In genomic region chr16:95242114-95242513, GRCm38 (mm10) we compare ENCODE assay signal across 15 mouse cellular contexts. TPM values are rescaled to one million over a fixed set of nuclear protein-coding genes. Genes with fewer than 3 reads are reported as not detected.
DNase-seq lines count a peak whose midpoint lies in the region; ATAC-seq and TF ChIP-seq lines count a peak whose summit lies in the region.
"Had no signal": no experiment of that assay in that cellular context is flagged by ENCODE, and none has a peak within 500 bp of the region (broad histone marks: within the 10 kb centered on the region; RNA-seq: fewer than 3 reads in every experiment).

No protein-coding gene starts in this region.

- ATAC-seq in heart, embryonic 13.5 days (ENCODE audit: extremely low read depth, insufficient number of reproducible peaks, low FRiP score, low TSS enrichment), result no peak
- peak; percentile 7 for ATAC-seq in lung, postnatal 0 days
- ATAC-seq in kidney, embryonic 16.5 days (ENCODE audit: low FRiP score, low TSS enrichment), result no peak
- no peak for ATAC-seq in hindbrain, embryonic 12.5 days (ENCODE audit: low FRiP score)
- ATAC-seq: hindbrain, postnatal 0 days; midbrain, embryonic 15.5 days had no signal

- no peak overlapping the region for H3K9ac ChIP-seq in heart, embryonic 13.5 days
- H3K9ac ChIP-seq in lung, postnatal 0 days (replicated peaks; ENCODE audit: low read depth), result no peak overlapping the region
- H3K9ac ChIP-seq in kidney, embryonic 16.5 days (replicated peaks; ENCODE audit: low read length), result no peak overlapping the region
- no peak overlapping the region for H3K9ac ChIP-seq in hindbrain, embryonic 12.5 days
- H3K9ac ChIP-seq: midbrain, embryonic 15.5 days had no signal

- H3K4me2 ChIP-seq in heart, embryonic 13.5 days, result no peak overlapping the region
- H3K4me2 ChIP-seq in lung, postnatal 0 days (replicated peaks; ENCODE audit: low read depth, low read length), result no peak overlapping the region
- H3K4me2 ChIP-seq in kidney, embryonic 16.5 days (replicated peaks; ENCODE audit: low read depth, low read length), result no peak overlapping the region
- H3K4me2 ChIP-seq in hindbrain, embryonic 12.5 days (replicated peaks), result no peak overlapping the region
- H3K4me2 ChIP-seq: heart, embryonic 11.5 days; liver, embryonic 11.5 days; midbrain, embryonic 15.5 days had no signal

- H3K27me3 ChIP-seq in heart, embryonic 13.5 days (replicated peaks), result no peaks in the 10 kb centered on the region
- no peaks in the 10 kb centered on the region for H3K27me3 ChIP-seq in lung, postnatal 0 days (replicated peaks; ENCODE audit: insufficient read depth, low read length)
- no peaks in the 10 kb centered on the region; the same call in 1 of the 2 replicates for H3K27me3 ChIP-seq in kidney, embryonic 16.5 days (ENCODE audit: insufficient read depth, low read length)
- H3K27me3 ChIP-seq in hindbrain, embryonic 12.5 days, result no peaks in the 10 kb centered on the region
- H3K27me3 ChIP-seq: midbrain, embryonic 15.5 days had no signal

- peaks cover 58% of the 10 kb centered on the region for H3K4me1 ChIP-seq in heart, embryonic 13.5 days
- peaks cover 11% of the 10 kb centered on the region for H3K4me1 ChIP-seq in lung, postnatal 0 days (ENCODE audit: insufficient read depth, low read depth, low read length)
- H3K4me1 ChIP-seq in kidney, embryonic 16.5 days (ENCODE audit: insufficient read depth, low read length), result peaks cover 13% of the 10 kb centered on the region
- H3K4me1 ChIP-seq in hindbrain, embryonic 12.5 days, result 0 out of 2 replicates have a peak, but pooled peaks cover 2% of the 10 kb centered on the region
- H3K4me1 ChIP-seq: midbrain, embryonic 15.5 days had no signal

- DNase-seq in heart, postnatal 4 days, result no peak
- no peak for DNase-seq in lung, postnatal 0 days (ENCODE audit: low spot score)
- DNase-seq in lung, postnatal 4 days, result no peak
- no peak for DNase-seq in urinary bladder, postnatal 14 days (ENCODE audit: low spot score)
- DNase-seq in cerebellum, adult 11 months, result no peak
- DNase-seq: adrenal gland, postnatal 10 days; thymus, postnatal 14 days had no signal

- H3K27ac ChIP-seq in heart, embryonic 13.5 days (replicated peaks), result peak overlapping the region; percentile 65
- peak overlapping the region; percentile 88 for H3K27ac ChIP-seq in lung, postnatal 0 days (ENCODE audit: low read length)
- peak overlapping the region; percentile 64 for H3K27ac ChIP-seq in kidney, embryonic 16.5 days (ENCODE audit: low read length)
- H3K27ac ChIP-seq in hindbrain, embryonic 12.5 days, result no peak overlapping the region
- H3K27ac ChIP-seq: gastrocnemius, adult 2 months; hindbrain, postnatal 0 days; midbrain, embryonic 15.5 days had no signal

- no peaks in the 10 kb centered on the region for H3K9me3 ChIP-seq in heart, embryonic 13.5 days
- no peaks in the 10 kb centered on the region for H3K9me3 ChIP-seq in lung, postnatal 0 days (ENCODE audit: low read length)
- no peaks in the 10 kb centered on the region for H3K9me3 ChIP-seq in kidney, embryonic 16.5 days (ENCODE audit: low read length)
- H3K9me3 ChIP-seq in hindbrain, embryonic 12.5 days (replicated peaks), result no peaks in the 10 kb centered on the region
- H3K9me3 ChIP-seq: midbrain, embryonic 15.5 days had no signal

- no peaks in the 10 kb centered on the region for H3K36me3 ChIP-seq in heart, embryonic 13.5 days
- H3K36me3 ChIP-seq in lung, postnatal 0 days (ENCODE audit: insufficient read depth, low read length), result no peaks in the 10 kb centered on the region
- no peaks in the 10 kb centered on the region for H3K36me3 ChIP-seq in kidney, embryonic 16.5 days (ENCODE audit: insufficient read depth, low read length)
- H3K36me3 ChIP-seq in hindbrain, embryonic 12.5 days, result no peaks in the 10 kb centered on the region
- H3K36me3 ChIP-seq: midbrain, embryonic 15.5 days had no signal

- TF ChIP-seq CTCF in lung, postnatal 0 days (IDR thresholded peaks at IDR 0.05), result no peak

- 64% methylated on average over 4 of the region's 4 CpGs for WGBS in heart, embryonic 13.5 days
- WGBS in lung, postnatal 0 days, result 48% methylated on average over 4 of the region's 4 CpGs
- WGBS in kidney, embryonic 16.5 days, result 80% methylated on average over 4 of the region's 4 CpGs
- WGBS in hindbrain, embryonic 12.5 days, result 90% methylated on average over 4 of the region's 4 CpGs

- H3K4me3 ChIP-seq in heart, embryonic 13.5 days, result no peak overlapping the region
- no peak overlapping the region for H3K4me3 ChIP-seq in lung, postnatal 0 days (ENCODE audit: low read depth, low read length)
- H3K4me3 ChIP-seq in kidney, embryonic 16.5 days (ENCODE audit: low read length), result no peak overlapping the region
- H3K4me3 ChIP-seq in hindbrain, embryonic 12.5 days, result no peak overlapping the region
- H3K4me3 ChIP-seq: gastrocnemius, adult 2 months; midbrain, embryonic 15.5 days had no signal

- no peak for TF ChIP-seq EP300 in lung, postnatal 0 days (IDR thresholded peaks at IDR 0.05)

RNA-seq across cellular contexts. Expression of gene Kcnj15, which starts 15.2 kb away (rescaled TPM):
- polyA plus RNA-seq in heart, embryonic 13.5 days (2015; fragmentation: Nextera tagmentation; extraction: Ambion mirVana), result 0.80 and 2.0 TPM in 2 replicates
- 1 to 10 TPM; 2.3 to 2.6 TPM for total RNA-seq in heart, postnatal 4 days (2021)
- polyA plus RNA-seq in lung, postnatal 0 days (2015; fragmentation: Nextera tagmentation; extraction: Ambion mirVana), result 11.5 and 15.8 TPM in 2 replicates
- 4.6 and 5.4 TPM in 2 replicates for polyA plus RNA-seq in kidney, embryonic 16.5 days (2015; fragmentation: Nextera tagmentation; extraction: Ambion mirVana)
- 0.27 and 0.43 TPM in 2 replicates for polyA plus RNA-seq in hindbrain, embryonic 12.5 days (2016; fragmentation: Nextera tagmentation; extraction: Ambion mirVana)
